Mouse (Mus musculus) midbrain, embryonic 16.5 days (tissue): ENCODE data around the gene C3. TPM values are rescaled to one million over a fixed set of nuclear protein-coding genes. Genes with fewer than 3 reads are reported as not detected.

ENCODE experiments used
- ATAC-seq: fragments of 200-750 bp; cut with Nextera tagmentation; 2 replicates; pipeline ENCODE4 v1.8.0; 2017; ENCODE audit warnings: moderate TSS enrichment
- H3K27ac ChIP-seq: fragments of 300-500 bp; sonication (generic); 2 replicates; pipeline ENCODE4 v1.5.1; 2014; ENCODE audit warnings: mild to moderate bottlenecking, low read length, mixed read lengths
- H3K27me3 ChIP-seq: fragments of 300-500 bp; sonication (generic); 2 replicates; pipeline ENCODE4 v1.6.1; 2014; ENCODE audit warnings: low read depth, low read length, mixed read lengths; ENCODE audit not compliant: control insufficient read depth, insufficient read depth
- H3K36me3 ChIP-seq: fragments of 300-500 bp; sonication (generic); 2 replicates; pipeline ENCODE4 v1.6.1; 2014; ENCODE audit warnings: mild to moderate bottlenecking, low read length, moderate library complexity, mixed read lengths; ENCODE audit not compliant: control insufficient read depth, insufficient read depth
- H3K4me1 ChIP-seq: fragments of 300-500 bp; sonication (generic); 2 replicates; pipeline ENCODE4 v1.6.1; 2014; ENCODE audit warnings: mild to moderate bottlenecking, low read length, mixed read lengths; ENCODE audit not compliant: control insufficient read depth, insufficient read depth
- H3K4me2 ChIP-seq: fragments of 300-500 bp; sonication (generic); 2 replicates; pipeline ENCODE4 v1.6.1; 2014; ENCODE audit warnings: mild to moderate bottlenecking, low read length, mixed read lengths
- H3K4me3 ChIP-seq: fragments of 300-500 bp; sonication (generic); 2 replicates; pipeline ENCODE4 v1.5.1; 2014; ENCODE audit warnings: low read depth, mild to moderate bottlenecking, low read length, moderate library complexity, mixed read lengths
- H3K9ac ChIP-seq: fragments of 300-500 bp; sonication (generic); 2 replicates; pipeline ENCODE4 v1.6.1; 2014; ENCODE audit warnings: low read depth, low read length, mixed read lengths
- H3K9me3 ChIP-seq: fragments of 300-500 bp; sonication (generic); replicated peaks from 2 replicates; pipeline ENCODE4 v1.6.1; 2014; ENCODE audit warnings: mild to moderate bottlenecking, low read length, mixed read lengths; ENCODE audit not compliant: control insufficient read depth, poor library complexity, severe bottlenecking
- WGBS: fragments of 180-500 bp; shearing (Covaris S2); extraction: QIAGEN DNeasy Blood & Tissue Kit; methylation state at CpG from one replicate; pipeline ENCODE4 v1.1.7; 2014; 5-methylcytosine and 5-hydroxymethylcytosine counted together
- polyA plus RNA-seq: library from polyadenylated mRNA; unstranded; fragments of >200 nt; fragmentation: Nextera tagmentation; extraction: Ambion mirVana; gene quantifications from 2 replicates; pipeline ENCODE4 v1.2.1, GENCODE M21; 2015

C3 gene
- 1.6 and 2.8 TPM in 2 replicates for polyA plus RNA-seq

DNA sequence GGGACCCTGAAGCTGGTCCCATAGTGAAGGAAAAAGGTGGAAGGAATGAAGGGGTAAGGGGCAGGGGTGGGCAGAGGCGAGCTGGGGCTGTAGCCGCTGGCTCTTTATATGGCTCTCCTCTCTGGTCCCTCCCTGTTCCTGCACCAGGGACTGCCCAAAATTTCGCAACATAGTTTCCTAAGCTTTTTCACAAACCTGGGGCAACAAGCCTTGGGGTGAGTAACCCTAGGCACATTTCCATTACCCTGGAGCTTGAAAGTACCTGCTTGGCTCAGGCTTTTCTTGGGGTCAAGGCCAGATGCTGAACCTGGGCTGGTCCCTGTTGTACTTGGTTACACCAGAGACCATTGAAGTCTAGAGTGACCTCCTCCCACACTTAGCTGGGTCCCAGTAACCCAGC, at the start of gene C3:
C3 (minus strand) TSS at position 123 of the 400 bp plus-strand sequence.
- Histone ChIP-seq H3K4me1 (no peaks in the 10 kb centered on the region), H3K27ac (no peak within 1 kb of the TSS), H3K4me3 (no peak within 1 kb of the TSS), H3K9ac (no peak within 1 kb of the TSS), H3K4me2 (no peak within 1 kb of the TSS), H3K27me3 (no peaks in the 10 kb centered on the region), H3K9me3 (no peaks in the 10 kb centered on the region), H3K36me3 (no peaks in the 10 kb centered on the region)
- no peak for ATAC-seq
- WGBS, result 76% methylated on average over 3 of the region's 3 CpGs

DNA sequence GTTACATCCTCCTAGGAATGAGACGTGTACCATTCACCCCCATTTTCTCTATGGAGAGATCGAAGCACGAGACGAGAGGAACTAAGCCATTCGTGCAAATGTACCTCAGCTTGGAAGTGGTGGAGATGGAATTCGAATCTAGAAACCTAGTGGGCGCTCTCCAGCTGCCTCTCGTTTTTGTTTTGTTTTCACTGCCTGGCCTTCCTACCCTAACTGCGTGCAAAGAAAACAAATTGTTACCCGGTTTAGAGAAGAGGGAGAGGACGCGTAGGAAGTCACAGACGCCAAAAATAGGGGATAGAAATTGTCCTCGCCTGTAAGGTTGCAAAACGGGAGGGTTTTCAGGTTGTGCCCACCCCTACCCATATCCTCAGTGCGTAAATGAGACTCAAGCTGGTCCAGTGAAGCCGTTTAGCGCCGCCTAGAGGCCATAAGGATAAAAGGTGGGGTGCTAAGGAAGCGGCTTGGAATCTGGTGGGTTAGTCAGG, 48.7 kb upstream of the C3 start:
- Histone ChIP-seq H3K9ac (no peak overlapping the region), H3K4me1 (peaks cover 7% of the 10 kb centered on the region), H3K9me3 (no peaks in the 10 kb centered on the region), H3K27me3 (peaks cover 11% of the 10 kb centered on the region), H3K36me3 (no peaks in the 10 kb centered on the region), H3K4me2 (peak overlapping the region; percentile 71), H3K4me3 (peak overlapping the region; percentile 49), H3K27ac (no peak overlapping the region)
- ATAC-seq, result peak; percentile 81
- under 1% methylated on average over 20 of the region's 20 CpGs for WGBS

- Histone ChIP-seq H3K4me3 (peak overlapping the region; percentile 49), H3K9me3 (no peaks in the 10 kb centered on the region), H3K27me3 (peaks cover 11% of the 10 kb centered on the region), H3K4me1 (peaks cover 7% of the 10 kb centered on the region), H3K9ac (peak overlapping the region; percentile 48), H3K27ac (no peak overlapping the region), H3K4me2 (peak overlapping the region; percentile 71), H3K36me3 (no peaks in the 10 kb centered on the region)
- ATAC-seq, result peak; percentile 56
- WGBS, result 4% methylated on average over 13 of the region's 13 CpGs
Measured at GRCm38 (mm10) chr17:57275997-57276351, 48.0 kb upstream of the C3 start.

DNA sequence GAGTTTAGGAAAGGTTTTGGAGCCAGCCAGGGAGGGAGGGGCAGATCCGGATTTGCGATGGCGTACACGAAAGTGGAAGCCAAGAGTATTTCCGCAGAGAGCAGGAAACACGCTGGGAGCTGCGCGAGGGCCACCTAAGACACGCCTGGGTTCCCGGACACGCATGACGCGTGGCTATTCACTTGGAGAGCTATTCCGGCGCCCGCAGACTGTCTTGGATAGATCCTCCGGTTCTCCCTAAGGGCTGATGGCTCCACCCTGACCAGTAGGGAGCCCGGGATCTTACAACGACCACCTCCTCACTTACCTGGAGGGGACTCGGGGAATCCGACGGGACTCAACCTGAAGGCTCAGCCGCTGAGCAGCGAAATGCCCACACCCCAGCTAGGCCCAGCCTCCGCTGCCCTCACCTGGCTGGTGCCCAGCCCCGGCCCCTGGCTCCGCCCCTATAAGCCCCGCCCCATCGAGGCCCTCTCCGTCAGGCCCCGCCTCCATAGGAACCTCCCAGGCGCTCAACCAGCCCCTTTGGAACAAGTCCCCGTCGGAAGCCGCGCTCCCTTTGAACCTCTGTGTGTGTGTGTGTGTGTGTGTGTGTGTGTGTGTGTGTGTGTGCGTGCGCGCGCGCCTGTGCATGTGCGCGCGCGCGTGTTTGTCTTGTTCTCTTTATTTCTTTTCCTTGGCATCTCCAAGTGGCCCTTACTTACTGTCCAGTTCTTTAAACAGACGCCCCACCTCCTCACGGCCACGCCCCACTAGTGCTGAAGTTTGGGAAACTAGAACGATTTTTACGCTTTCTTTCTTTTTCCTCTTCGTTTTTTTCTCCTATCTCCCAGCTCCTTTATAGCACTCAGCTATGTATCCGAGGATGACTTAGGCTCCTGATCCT, 47.4 kb upstream of the C3 start:
- peak overlapping the region; percentile 71 for H3K4me2 ChIP-seq
- H3K4me1 ChIP-seq, result peaks cover 7% of the 10 kb centered on the region
- H3K9me3 ChIP-seq, result no peaks in the 10 kb centered on the region
- H3K4me3 ChIP-seq, result peak overlapping the region; percentile 49
- H3K36me3 ChIP-seq, result no peaks in the 10 kb centered on the region
- H3K27me3 ChIP-seq, result peaks cover 11% of the 10 kb centered on the region
- H3K27ac ChIP-seq, result no peak overlapping the region
- WGBS, result 1% methylated on average over 52 of the region's 53 CpGs
- H3K9ac ChIP-seq, result peak overlapping the region; percentile 58
- ATAC-seq, result peak; percentile 69

- peak overlapping the region; percentile 71 for H3K4me2 ChIP-seq
- H3K9me3 ChIP-seq, result no peaks in the 10 kb centered on the region
- no peak for ATAC-seq
- peak overlapping the region; percentile 58 for H3K9ac ChIP-seq
- no peaks in the 10 kb centered on the region for H3K36me3 ChIP-seq
- 4% methylated on average over 15 of the region's 15 CpGs for WGBS
- H3K4me3 ChIP-seq, result peak overlapping the region; percentile 49
- no peak overlapping the region for H3K27ac ChIP-seq
- H3K4me1 ChIP-seq, result peaks cover 7% of the 10 kb centered on the region
- H3K27me3 ChIP-seq, result peaks cover 11% of the 10 kb centered on the region
Measured at GRCm38 (mm10) chr17:57274686-57275085, 46.8 kb upstream of the C3 start.

DNA sequence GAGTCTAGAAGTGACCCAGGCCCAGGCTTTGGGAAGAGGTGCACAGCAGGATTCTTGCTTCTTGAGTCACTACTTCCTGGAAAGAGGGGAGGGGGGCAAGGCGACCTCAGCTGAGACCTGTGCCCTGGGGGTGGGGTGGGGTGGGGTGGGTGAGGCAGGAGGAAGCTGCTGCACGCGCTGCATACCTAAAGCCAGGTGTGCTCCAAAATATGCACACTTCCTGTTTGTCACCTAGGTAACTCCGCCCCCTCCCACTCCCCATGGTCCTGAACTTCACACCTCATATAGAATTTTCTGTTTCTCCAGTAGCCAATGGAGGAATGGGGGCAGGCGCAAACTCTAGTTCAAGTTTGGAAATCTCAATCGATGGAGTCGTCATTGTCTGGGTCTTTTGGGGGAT, 45.9 kb upstream of the C3 start:
- Histone ChIP-seq H3K9ac (no peak overlapping the region), H3K4me3 (no peak overlapping the region), H3K4me1 (peaks cover 7% of the 10 kb centered on the region), H3K36me3 (no peaks in the 10 kb centered on the region), H3K27me3 (peaks cover 11% of the 10 kb centered on the region), H3K9me3 (no peaks in the 10 kb centered on the region), H3K4me2 (no peak overlapping the region), H3K27ac (no peak overlapping the region)
- no peak for ATAC-seq
- 47% methylated on average over 6 of the region's 7 CpGs for WGBS

GRCm38 (mm10) chr17:57271301-57271700, 43.4 kb upstream of the C3 start:
- 68% methylated on average over 9 of the region's 9 CpGs for WGBS
- H3K36me3 ChIP-seq, result no peaks in the 10 kb centered on the region

GRCm38 (mm10) chr17:57267556-57268126, 39.7 kb upstream of the C3 start:
- no peaks in the 10 kb centered on the region for H3K27me3 ChIP-seq
- H3K4me1 ChIP-seq, result no peaks in the 10 kb centered on the region
- WGBS, result 93% methylated on average over 6 of the region's 6 CpGs
- no peaks in the 10 kb centered on the region for H3K36me3 ChIP-seq
- H3K4me2 ChIP-seq, result no peak overlapping the region
- H3K4me3 ChIP-seq, result no peak overlapping the region
- no peaks in the 10 kb centered on the region for H3K9me3 ChIP-seq
- H3K27ac ChIP-seq, result no peak overlapping the region
- H3K9ac ChIP-seq, result no peak overlapping the region
- no peak for ATAC-seq

More at GRCm38 (mm10) chr17:57271301-57271700, 43.4 kb upstream of the C3 start:
- no peak for ATAC-seq
- Histone ChIP-seq H3K9ac (no peak overlapping the region), H3K27me3 (peaks cover 11% of the 10 kb centered on the region), H3K9me3 (no peaks in the 10 kb centered on the region), H3K4me3 (no peak overlapping the region), H3K27ac (no peak overlapping the region), H3K4me2 (no peak overlapping the region), H3K4me1 (peaks cover 6% of the 10 kb centered on the region)
